Mouse (Mus musculus): ENCODE measurements around the gene 5830473C10Rik. TPM values are rescaled to one million over a fixed set of nuclear protein-coding genes. Genes with fewer than 3 reads are reported as not detected.

5830473C10Rik gene
- 0.08 TPM in 1 of 2 replicates, not detected in the other for polyA plus RNA-seq (2015; fragmentation: Nextera tagmentation; extraction: Ambion mirVana)

DNA sequence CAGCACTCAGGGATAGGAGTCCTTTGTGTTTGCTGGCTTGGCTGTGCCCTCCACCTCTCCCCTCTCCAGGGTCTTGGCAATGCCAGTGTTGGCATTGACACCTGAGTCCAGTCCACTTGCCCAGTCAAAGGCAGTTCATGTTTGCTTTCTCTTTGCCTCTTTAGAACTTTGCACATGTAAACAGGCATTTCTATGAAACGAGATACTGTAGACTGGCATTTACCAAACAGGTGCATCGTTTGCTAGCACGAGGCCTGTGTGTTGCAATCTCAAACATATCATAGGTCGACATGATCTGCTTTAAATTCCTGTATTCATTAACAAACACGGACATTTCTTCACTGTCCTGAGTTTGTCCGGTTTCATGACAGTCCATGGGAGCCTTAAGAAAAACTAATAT lies at the start of gene 5830473C10Rik:
Gene 5830473C10Rik (plus strand): TSS at position 365 of the 400 bp plus-strand sequence.
- WGBS = 90% methylated on average over 6 of the region's 6 CpGs
- Histone ChIP-seq H3K36me3 (no peaks in the 10 kb centered on the region), H3K4me1 (replicated peaks) (no peaks in the 10 kb centered on the region), H3K9ac (no peak within 1 kb of the TSS), H3K4me3 (no peak within 1 kb of the TSS), H3K27me3 (no peaks in the 10 kb centered on the region), H3K27ac (replicated peaks) (no peak within 1 kb of the TSS), H3K9me3 (no peaks in the 10 kb centered on the region), H3K4me2 (no peak within 1 kb of the TSS)
- no peak for ATAC-seq (ENCODE audit: low FRiP score, low read depth)

DNA sequence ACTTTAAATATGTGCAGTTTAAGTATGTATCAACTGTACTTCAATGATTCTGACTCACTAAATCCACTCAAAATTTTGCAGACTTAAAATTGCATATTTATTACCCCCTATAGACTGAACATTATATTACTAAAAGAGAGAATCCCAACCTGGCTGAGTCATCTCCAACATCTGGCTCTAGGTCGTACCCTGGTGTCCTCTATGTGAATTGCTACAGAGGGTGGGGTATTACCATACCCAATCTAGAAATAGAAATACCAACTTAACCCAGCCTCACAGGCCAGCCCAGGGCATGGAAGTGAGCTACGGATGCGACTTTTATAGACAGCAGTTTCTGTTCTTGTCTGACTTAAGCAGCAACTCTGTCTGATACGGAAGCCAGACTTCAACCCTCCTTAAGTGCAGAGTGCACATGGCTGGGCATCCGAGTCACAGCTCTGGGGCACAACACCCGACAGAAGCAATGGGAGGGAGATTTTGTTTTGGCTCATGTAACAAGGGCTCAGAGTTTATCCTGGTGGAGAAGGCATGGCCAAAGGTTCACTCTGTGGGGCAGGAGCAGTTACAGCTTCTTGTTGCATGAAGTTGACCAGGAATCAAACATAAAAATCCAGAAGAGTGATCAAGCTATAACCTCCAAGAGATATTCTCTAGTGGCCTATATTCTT lies 48.5 kb upstream of the 5830473C10Rik start:
- H3K36me3 ChIP-seq = no peaks in the 10 kb centered on the region
- WGBS = 89% methylated on average over 6 of the region's 6 CpGs
- no peak overlapping the region for H3K9ac ChIP-seq
- H3K4me1 ChIP-seq (replicated peaks) = no peaks in the 10 kb centered on the region
- no peak overlapping the region for H3K4me3 ChIP-seq
- no peak overlapping the region for H3K27ac ChIP-seq (replicated peaks)
- no peaks in the 10 kb centered on the region for H3K27me3 ChIP-seq
- H3K4me2 ChIP-seq = no peak overlapping the region
- no peak for ATAC-seq (ENCODE audit: low FRiP score, low read depth)
- no peaks in the 10 kb centered on the region for H3K9me3 ChIP-seq

DNA sequence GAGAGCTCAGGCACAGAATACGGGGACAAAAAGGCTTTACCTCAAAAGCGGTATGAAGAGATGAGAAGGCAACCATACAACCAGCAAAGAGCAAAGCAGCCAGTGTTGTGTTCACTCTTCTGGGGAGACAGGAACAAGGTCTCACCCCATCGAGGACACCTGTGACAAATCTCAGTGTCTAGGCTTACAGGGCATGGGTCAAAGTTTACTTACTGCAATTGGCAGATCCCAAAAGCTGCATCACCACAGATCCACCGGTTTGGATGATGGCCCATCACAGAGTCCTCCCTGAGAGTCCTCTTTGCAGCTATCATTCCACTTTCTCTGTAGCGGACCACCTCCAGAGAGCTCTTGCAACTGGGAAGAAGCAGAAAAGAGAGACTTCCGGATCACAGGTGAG lies 45.3 kb upstream of the 5830473C10Rik start:
- no peaks in the 10 kb centered on the region for H3K27me3 ChIP-seq
- no peak for ATAC-seq (ENCODE audit: low FRiP score, low read depth)
- no peaks in the 10 kb centered on the region for H3K36me3 ChIP-seq
- H3K9me3 ChIP-seq = no peaks in the 10 kb centered on the region
- no peak overlapping the region for H3K4me2 ChIP-seq
- no peak overlapping the region for H3K27ac ChIP-seq (replicated peaks)
- H3K4me3 ChIP-seq = no peak overlapping the region
- H3K4me1 ChIP-seq (replicated peaks) = no peaks in the 10 kb centered on the region
- WGBS = 92% methylated on average over 6 of the region's 6 CpGs
- no peak overlapping the region for H3K9ac ChIP-seq

DNA sequence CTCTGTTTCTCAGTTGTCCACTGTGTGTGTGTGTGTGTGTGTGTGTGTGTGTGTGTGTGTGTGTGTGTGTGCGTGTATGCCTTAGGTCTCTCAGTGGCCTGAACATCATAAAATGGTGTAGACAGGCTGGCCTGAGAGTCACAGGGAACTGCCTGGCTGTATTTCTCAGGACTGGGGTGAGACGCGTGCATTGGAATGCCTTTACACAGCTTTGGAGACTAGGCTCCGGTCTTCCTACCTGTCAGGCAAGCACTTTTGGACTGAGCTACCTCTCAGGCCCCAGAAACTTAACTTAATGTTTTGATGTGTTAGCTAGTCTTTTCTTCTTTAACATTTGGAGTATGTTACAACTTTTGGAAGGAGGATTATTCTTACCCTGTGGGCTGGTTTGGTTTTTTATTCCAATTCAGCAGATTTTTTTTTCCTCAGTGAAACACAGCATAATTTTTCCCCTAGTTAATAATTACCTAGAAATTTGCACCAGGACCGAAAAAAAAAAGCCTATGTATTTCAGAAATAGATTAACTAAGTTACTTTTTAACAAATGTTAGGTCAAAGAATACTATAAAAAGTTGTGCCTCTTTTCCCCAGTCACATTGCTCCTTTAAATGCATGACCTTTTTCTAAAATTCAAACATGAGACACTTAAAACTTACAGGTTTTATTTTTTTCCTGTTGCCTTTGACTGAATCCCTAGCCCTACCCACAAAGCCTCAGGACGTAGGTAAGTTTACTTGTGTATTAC lies 42.4 kb upstream of the 5830473C10Rik start, which contains the start of gene Afm:
Gene Afm (plus strand): TSS at position 577 of the 745 bp plus-strand sequence.
- no peak for ATAC-seq (ENCODE audit: low FRiP score, low read depth)
- H3K36me3 ChIP-seq = no peaks in the 10 kb centered on the region
- no peak within 1 kb of the TSS for H3K27ac ChIP-seq (replicated peaks)
- H3K4me3 ChIP-seq = no peak within 1 kb of the TSS
- H3K9ac ChIP-seq = no peak within 1 kb of the TSS
- no peaks in the 10 kb centered on the region for H3K4me1 ChIP-seq (replicated peaks)
- H3K9me3 ChIP-seq = no peaks in the 10 kb centered on the region
- H3K4me2 ChIP-seq = no peak within 1 kb of the TSS
- 93% methylated on average over 6 of the region's 6 CpGs for WGBS
- no peaks in the 10 kb centered on the region for H3K27me3 ChIP-seq

DNA sequence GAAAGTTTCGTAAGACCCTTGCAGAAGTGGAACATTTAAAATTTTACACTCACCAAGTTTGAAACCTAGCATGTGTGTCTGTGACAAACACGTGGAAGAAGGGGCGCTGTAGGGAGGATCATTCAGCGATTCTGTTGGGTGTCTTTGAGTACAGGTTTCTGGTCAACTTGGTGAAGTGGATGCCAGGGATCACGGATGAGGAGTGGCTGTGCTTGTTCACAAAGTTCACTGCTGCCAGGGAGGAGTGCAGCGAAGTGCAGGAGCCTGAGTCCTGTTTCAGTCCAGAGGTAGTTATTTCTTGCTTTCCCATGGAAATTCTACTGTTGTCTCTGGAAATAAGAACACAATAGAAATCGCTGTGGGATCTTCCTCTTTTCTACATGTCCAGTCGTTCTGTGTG lies 9.7 kb upstream of the 5830473C10Rik start:
- Histone ChIP-seq H3K9ac (no peak overlapping the region), H3K4me3 (no peak overlapping the region), H3K4me1 (replicated peaks) (no peaks in the 10 kb centered on the region), H3K27ac (replicated peaks) (no peak overlapping the region), H3K9me3 (no peaks in the 10 kb centered on the region), H3K36me3 (no peaks in the 10 kb centered on the region), H3K4me2 (no peak overlapping the region), H3K27me3 (no peaks in the 10 kb centered on the region)
- 86% methylated on average over 8 of the region's 8 CpGs for WGBS
- ATAC-seq (ENCODE audit: low FRiP score, low read depth) = no peak

DNA sequence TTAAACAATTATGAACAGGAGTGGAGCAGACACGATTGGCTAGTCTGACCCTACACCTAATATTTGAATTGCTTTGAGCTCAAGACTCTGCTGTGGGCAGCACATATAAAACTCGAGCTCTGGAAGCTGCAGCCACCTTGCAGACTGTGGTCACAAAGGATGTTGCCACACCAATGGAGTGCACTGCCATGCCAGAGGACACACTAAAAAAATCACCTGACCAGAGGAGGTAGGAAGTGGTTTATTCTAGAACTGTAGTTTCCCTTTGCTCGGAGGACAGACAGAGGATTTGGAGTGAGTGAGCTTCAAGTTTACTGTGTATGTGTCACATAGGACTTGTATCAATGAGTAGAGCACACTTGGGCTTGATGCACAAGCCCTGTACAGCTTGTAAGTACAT lies 4.9 kb upstream of the 5830473C10Rik start:
- no peak overlapping the region for H3K27ac ChIP-seq (replicated peaks)
- no peaks in the 10 kb centered on the region for H3K27me3 ChIP-seq
- ATAC-seq (ENCODE audit: low FRiP score, low read depth) = no peak
- H3K4me3 ChIP-seq = no peak overlapping the region
- no peaks in the 10 kb centered on the region for H3K4me1 ChIP-seq (replicated peaks)
- H3K4me2 ChIP-seq = no peak overlapping the region
- no peak overlapping the region for H3K9ac ChIP-seq
- no peaks in the 10 kb centered on the region for H3K9me3 ChIP-seq
- no peaks in the 10 kb centered on the region for H3K36me3 ChIP-seq
- 86% methylated on average over 3 of the region's 3 CpGs for WGBS

DNA sequence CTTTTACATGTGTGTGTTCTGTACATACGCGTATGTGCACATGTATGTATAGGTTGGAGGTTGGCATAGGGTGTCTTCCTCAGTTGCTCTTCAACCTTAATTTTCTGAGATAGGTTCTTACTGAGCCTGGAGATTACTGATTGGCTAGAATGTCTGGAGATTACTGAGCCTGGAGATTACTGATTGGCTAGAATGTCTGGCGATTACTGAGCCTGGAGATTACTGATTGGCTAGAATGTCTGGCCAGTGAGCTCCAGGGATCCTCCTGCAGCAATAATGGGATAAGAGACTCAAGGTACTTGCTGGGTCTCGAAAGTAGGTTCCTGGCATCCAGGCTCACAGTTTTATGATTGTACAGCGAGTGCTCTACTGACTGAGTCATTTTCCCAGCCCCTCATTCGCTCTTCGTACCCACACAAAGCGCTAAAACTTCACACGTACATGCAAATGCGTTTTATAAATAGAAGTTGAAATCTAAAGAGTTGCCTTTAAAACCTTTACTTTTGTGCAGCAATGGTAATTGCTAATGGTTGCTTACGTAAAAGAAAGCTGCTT lies 891 bp downstream of the 5830473C10Rik start:
- Histone ChIP-seq H3K4me1 (replicated peaks) (no peaks in the 10 kb centered on the region), H3K4me2 (no peak overlapping the region), H3K27ac (replicated peaks) (no peak overlapping the region), H3K9ac (no peak overlapping the region), H3K9me3 (no peaks in the 10 kb centered on the region), H3K27me3 (no peaks in the 10 kb centered on the region), H3K4me3 (no peak overlapping the region), H3K36me3 (no peaks in the 10 kb centered on the region)
- WGBS = 97% methylated on average over 11 of the region's 11 CpGs
- no peak for ATAC-seq (ENCODE audit: low FRiP score, low read depth)

DNA sequence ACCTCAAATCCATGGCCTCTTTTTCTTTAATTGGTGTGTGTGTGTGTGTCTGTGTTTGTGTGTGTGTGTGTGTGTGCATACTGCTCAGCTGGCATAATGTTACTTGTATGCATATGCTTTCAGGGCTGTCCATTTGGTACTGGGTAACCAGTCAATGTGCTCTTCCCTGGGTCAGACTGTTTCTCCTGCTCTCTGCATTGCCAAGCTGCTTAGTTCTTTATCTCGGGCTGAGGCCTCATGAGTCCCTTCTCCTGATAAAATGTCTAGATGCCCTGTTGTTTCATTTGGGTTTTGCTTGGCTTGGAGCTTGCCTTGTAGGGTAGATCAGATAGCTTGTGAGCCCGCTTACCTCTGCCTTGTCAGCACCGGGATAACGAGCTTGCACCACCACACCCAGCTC lies 2.0 kb downstream of the 5830473C10Rik start:
- no peak for ATAC-seq (ENCODE audit: low FRiP score, low read depth)
- WGBS = 89% methylated on average over 4 of the region's 4 CpGs

DNA sequence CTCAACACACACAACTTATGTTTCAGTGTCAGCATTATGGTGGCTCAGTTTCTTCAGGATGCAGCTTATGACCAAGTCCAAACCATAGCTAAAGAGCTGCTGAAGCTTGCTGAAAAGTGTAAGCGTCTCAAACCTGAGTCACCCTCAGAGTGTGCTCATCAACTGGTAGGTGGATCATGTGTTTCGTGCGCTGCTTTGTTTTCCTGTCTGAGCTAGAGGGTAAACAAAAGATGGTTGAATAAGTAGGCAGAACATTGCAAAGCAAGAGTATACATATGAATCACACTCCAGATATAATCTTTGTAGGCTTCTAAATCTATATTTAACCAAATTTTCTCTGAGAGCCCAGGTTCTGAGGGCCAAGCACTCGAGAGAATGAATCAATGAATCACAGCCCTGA lies 3.3 kb downstream of the 5830473C10Rik start:
- no peak overlapping the region for H3K27ac ChIP-seq (replicated peaks)
- no peaks in the 10 kb centered on the region for H3K4me1 ChIP-seq (replicated peaks)
- WGBS = 90% methylated on average over 4 of the region's 4 CpGs
- no peaks in the 10 kb centered on the region for H3K9me3 ChIP-seq
- H3K4me2 ChIP-seq = no peak overlapping the region
- H3K4me3 ChIP-seq = no peak overlapping the region
- no peak for ATAC-seq (ENCODE audit: low FRiP score, low read depth)
- H3K27me3 ChIP-seq = no peaks in the 10 kb centered on the region
- no peak overlapping the region for H3K9ac ChIP-seq
- no peaks in the 10 kb centered on the region for H3K36me3 ChIP-seq

More for the DNA sequence above, 2.0 kb downstream of the 5830473C10Rik start:
- Histone ChIP-seq H3K27ac (replicated peaks) (no peak overlapping the region), H3K9ac (no peak overlapping the region), H3K9me3 (no peaks in the 10 kb centered on the region), H3K27me3 (no peaks in the 10 kb centered on the region), H3K4me3 (no peak overlapping the region), H3K4me1 (replicated peaks) (no peaks in the 10 kb centered on the region), H3K36me3 (no peaks in the 10 kb centered on the region), H3K4me2 (no peak overlapping the region)

DNA sequence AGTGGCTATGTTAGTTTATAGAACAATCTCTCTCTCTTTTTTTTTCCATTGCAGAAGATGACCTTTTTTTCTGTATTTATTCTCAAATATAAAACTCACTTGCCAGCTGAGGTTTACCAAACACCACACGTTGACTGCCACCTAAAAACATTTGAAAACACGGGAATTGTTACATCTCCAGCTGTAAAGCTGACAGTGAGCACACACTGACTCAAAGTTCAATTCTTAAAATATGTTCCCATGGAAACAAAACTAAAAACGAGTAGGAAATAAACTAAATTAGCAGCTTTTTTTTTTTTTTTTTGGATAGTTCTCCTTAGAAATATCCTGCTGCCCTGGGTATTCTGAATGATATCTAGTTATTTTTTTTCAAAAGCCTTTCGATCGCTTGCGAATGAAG lies 4.3 kb downstream of the 5830473C10Rik start:
- ATAC-seq (ENCODE audit: low FRiP score, low read depth) = no peak
- Histone ChIP-seq H3K9me3 (no peaks in the 10 kb centered on the region), H3K4me2 (no peak overlapping the region), H3K4me1 (replicated peaks) (no peaks in the 10 kb centered on the region), H3K27ac (replicated peaks) (no peak overlapping the region), H3K36me3 (no peaks in the 10 kb centered on the region), H3K9ac (no peak overlapping the region), H3K4me3 (no peak overlapping the region), H3K27me3 (no peaks in the 10 kb centered on the region)
- WGBS = 89% methylated on average over 6 of the region's 6 CpGs

DNA sequence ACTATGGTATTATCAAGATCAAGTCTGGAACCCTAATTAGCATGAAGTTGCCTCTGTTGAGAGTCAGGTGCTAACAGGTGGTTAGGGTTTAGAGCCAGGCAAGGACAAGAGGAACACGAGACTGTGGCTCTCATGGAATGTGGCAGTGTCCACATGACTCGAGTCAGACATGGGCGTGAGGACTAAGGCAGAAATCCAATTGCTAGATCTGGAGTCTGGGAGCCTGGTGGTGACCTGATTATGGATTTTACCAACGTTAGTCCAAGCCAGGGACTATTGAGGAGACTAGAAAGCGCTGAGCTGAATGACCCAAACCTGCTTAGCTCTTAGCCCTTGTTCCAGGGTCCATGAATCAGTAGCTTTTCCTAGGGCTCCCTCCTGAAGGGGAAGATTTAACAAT lies 6.9 kb downstream of the 5830473C10Rik start:
- Histone ChIP-seq H3K9me3 (no peaks in the 10 kb centered on the region), H3K27me3 (no peaks in the 10 kb centered on the region), H3K36me3 (no peaks in the 10 kb centered on the region), H3K4me3 (no peak overlapping the region), H3K4me2 (no peak overlapping the region), H3K4me1 (replicated peaks) (no peaks in the 10 kb centered on the region; the same call in 1 of the 2 replicates), H3K27ac (replicated peaks) (no peak overlapping the region), H3K9ac (no peak overlapping the region)
- no peak for ATAC-seq (ENCODE audit: low FRiP score, low read depth)
- 86% methylated on average over 5 of the region's 5 CpGs for WGBS

DNA sequence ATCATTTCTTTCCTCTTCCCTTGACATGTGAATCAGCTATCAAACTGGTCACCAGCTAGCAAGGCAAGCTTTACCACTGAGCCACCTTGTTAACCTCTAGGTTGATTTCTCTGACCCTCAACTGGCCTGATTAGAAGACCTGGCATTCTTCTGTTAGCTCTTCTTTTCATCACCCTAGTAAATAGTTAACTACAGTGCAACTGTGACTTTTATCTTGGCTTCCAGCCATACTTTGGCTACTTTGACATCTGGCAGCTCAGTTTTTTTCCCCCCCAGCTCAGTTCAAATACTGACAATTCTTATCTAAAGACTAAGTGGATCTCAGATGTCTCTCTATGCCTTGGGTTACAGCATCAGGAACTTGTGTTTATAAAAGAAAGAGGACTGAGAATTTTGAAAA lies 7.4 kb downstream of the 5830473C10Rik start:
- ATAC-seq (ENCODE audit: low FRiP score, low read depth) = no peak
- Histone ChIP-seq H3K9ac (no peak overlapping the region), H3K27me3 (no peaks in the 10 kb centered on the region), H3K4me2 (no peak overlapping the region), H3K27ac (replicated peaks) (no peak overlapping the region), H3K9me3 (no peaks in the 10 kb centered on the region), H3K4me3 (no peak overlapping the region), H3K4me1 (replicated peaks) (no peaks in the 10 kb centered on the region; the same call in 1 of the 2 replicates), H3K36me3 (no peaks in the 10 kb centered on the region)

Measured in hindbrain, embryonic 15.5 days (tissue).